ENCODE assay signal across 17 mouse cellular contexts in the genomic region with DNA sequence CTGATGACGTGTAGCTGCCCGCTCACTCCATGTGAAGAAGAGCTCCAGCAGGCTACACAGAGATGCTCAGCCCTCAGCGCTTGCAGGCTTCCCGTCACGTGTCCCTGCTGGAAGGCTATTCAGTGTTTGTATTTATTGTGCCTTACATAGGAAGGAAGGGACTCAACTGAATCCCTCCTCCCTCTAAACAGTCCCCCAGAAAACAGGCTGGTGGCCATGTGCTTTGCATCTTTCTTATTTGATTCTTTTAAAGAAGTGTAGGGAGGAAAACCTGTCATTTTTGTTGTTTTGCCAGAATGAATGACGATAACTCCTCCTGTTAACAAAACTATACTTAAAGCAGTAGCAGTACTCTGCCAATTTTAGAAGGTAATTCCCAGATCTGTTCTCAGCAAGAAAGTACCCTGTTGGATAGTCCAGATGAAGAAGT. TPM values are rescaled to one million over a fixed set of nuclear protein-coding genes. Genes with fewer than 3 reads are reported as not detected.
DNase-seq lines count a peak whose midpoint lies in the region; ATAC-seq lines count a peak whose summit lies in the region.
"Had no signal": no experiment of that assay in that cellular context is flagged by ENCODE, and none has a peak within 500 bp of the region (broad histone marks: within the 10 kb centered on the region; RNA-seq: fewer than 3 reads in every experiment).

No protein-coding gene starts in this region.

- H3K4me2 ChIP-seq in kidney, embryonic 16.5 days (replicated peaks; ENCODE audit: low read depth, low read length), result no peak overlapping the region
- H3K4me2 ChIP-seq: embryonic facial prominence, embryonic 12.5 days; liver, embryonic 11.5 days; midbrain, embryonic 15.5 days; neural tube, embryonic 12.5 days had no signal

- no peak overlapping the region for H3K27ac ChIP-seq in kidney, embryonic 16.5 days (ENCODE audit: low read length)
- H3K27ac ChIP-seq: embryonic facial prominence, embryonic 12.5 days; forebrain, embryonic 10.5 days; kidney, postnatal 0 days; midbrain, embryonic 15.5 days; neural tube, embryonic 12.5 days had no signal

- H3K4me3 ChIP-seq in kidney, embryonic 16.5 days (ENCODE audit: low read length), result no peak overlapping the region
- H3K4me3 ChIP-seq: embryonic facial prominence, embryonic 12.5 days; forebrain, embryonic 10.5 days; midbrain, embryonic 15.5 days; neural tube, embryonic 12.5 days had no signal

- no peak for DNase-seq in kidney, adult 11 months
- peak; percentile 40 for DNase-seq in brain, embryonic 18.5 days (ENCODE audit: low read depth, low spot score)
- DNase-seq in left cerebral cortex, postnatal 25 days (ENCODE audit: low spot score in 2 of 2), result peak; percentile 31 to 62
- peak; percentile 39 for DNase-seq in right cerebral cortex, adult 18-20 months
- DNase-seq in thymus, adult 18-20 months, result no peak
- no peak for DNase-seq in MN1 (ENCODE audit: low spot score)
- DNase-seq: cerebellum, adult 11-12 months; gastrocnemius, postnatal 36 days; thymus, postnatal 36 days had no signal

- H3K4me1 ChIP-seq in kidney, embryonic 16.5 days (ENCODE audit: insufficient read depth, low read length), result peaks cover 5% of the 10 kb centered on the region; the same call in 1 of the 2 replicates
- H3K4me1 ChIP-seq: embryonic facial prominence, embryonic 12.5 days; neural tube, embryonic 12.5 days had no signal

- H3K9ac ChIP-seq in kidney, embryonic 16.5 days (replicated peaks; ENCODE audit: low read length), result no peak overlapping the region
- H3K9ac ChIP-seq: embryonic facial prominence, embryonic 12.5 days; midbrain, embryonic 15.5 days; neural tube, embryonic 12.5 days had no signal

- peak; percentile 50; the same call in 1 of the 2 replicates for ATAC-seq in kidney, embryonic 16.5 days (ENCODE audit: low FRiP score, low TSS enrichment)
- ATAC-seq: CD4-positive, CD25-positive, alpha-beta regulatory T cell, adult 4 months; midbrain, embryonic 15.5 days had no signal

- H3K36me3 ChIP-seq in kidney, embryonic 16.5 days (ENCODE audit: insufficient read depth, low read length), result peaks cover 18% of the 10 kb centered on the region

- WGBS in kidney, embryonic 16.5 days, result 76% methylated on average over 6 of the region's 6 CpGs

- no peaks in the 10 kb centered on the region for H3K9me3 ChIP-seq in kidney, embryonic 16.5 days (ENCODE audit: low read length)
- H3K9me3 ChIP-seq: embryonic facial prominence, embryonic 12.5 days; forebrain, embryonic 10.5 days; midbrain, embryonic 15.5 days; neural tube, embryonic 12.5 days had no signal

- H3K27me3 ChIP-seq in kidney, embryonic 16.5 days (ENCODE audit: insufficient read depth, low read length), result no peaks in the 10 kb centered on the region
- H3K27me3 ChIP-seq: embryonic facial prominence, embryonic 12.5 days; midbrain, embryonic 15.5 days; neural tube, embryonic 12.5 days had no signal

- intact Hi-C loops in left cerebral cortex, postnatal 25 days (cut with DNase I), result no loop called here

RNA-seq across cellular contexts. Expression of a gene that starts 43.7 kb away (rescaled TPM):
- polyA plus RNA-seq in kidney, embryonic 16.5 days (2015; fragmentation: Nextera tagmentation; extraction: Ambion mirVana), result 178 and 186 TPM in 2 replicates
- 10 to 100 TPM; 80.7 to 95.5 TPM for total RNA-seq in left cerebral cortex, postnatal 25 days (2021)

Comparison
In these comparisons a context has a peak if more than half of its experiments do, and no peak if none do; other contexts are left out.
1. DNase-seq: peak in brain, embryonic 18.5 days (single experiment), left cerebral cortex, postnatal 25 days (2 of 2) and right cerebral cortex, adult 18-20 months (single experiment); none in kidney, adult 11 months (single experiment), thymus, adult 18-20 months (0 of 2) and MN1 (single experiment).